ENCODE assay signal across 8 mouse cellular contexts in the genomic region with DNA sequence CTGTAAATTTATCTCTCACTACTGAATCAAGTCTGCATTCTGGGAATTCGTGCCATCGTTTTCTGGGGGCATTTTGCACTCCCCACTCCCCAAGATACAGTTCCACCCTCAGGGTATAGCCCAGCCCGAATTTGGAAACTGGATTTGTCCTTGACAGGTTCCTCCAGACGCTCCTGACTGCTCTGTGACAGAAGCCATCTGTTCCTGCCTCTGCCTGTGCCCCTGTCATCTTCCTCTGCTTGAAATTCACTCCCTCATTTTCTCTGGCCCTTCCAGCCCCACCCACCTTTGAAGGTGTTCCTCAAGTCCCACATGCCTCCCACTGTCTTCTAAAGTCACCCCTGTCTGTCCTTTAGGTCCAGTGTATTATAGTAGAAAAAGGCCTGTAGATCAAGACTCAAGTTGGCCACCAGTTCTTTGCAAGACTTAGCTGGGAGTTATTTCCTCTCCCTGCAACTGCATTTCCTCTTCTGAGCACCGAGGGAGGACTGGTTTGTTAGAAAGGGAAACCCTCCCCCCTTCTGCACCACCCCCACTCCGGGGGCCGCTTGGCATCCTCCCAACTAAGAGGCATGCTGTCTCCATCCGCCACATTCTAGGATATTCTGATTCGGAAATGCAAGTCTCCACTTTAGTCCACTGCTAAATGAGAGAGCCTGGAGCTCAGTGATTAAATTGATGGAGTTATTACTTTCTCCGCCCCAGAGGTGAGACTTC. TPM values are rescaled to one million over a fixed set of nuclear protein-coding genes. Genes with fewer than 3 reads are reported as not detected.
DNase-seq lines count a peak whose midpoint lies in the region; ATAC-seq and TF ChIP-seq lines count a peak whose summit lies in the region.

No protein-coding gene starts in this region.

- H3K9me3 ChIP-seq in lung, embryonic 14.5 days (ENCODE audit: low read depth, low read length) = no peaks in the 10 kb centered on the region
- no peaks in the 10 kb centered on the region for H3K9me3 ChIP-seq in heart, embryonic 11.5 days (replicated peaks; ENCODE audit: control insufficient read depth, low read length)
- H3K9me3 ChIP-seq in kidney, embryonic 16.5 days (ENCODE audit: low read length) = no peaks in the 10 kb centered on the region
- H3K9me3 ChIP-seq in hindbrain, embryonic 12.5 days (replicated peaks) = no peaks in the 10 kb centered on the region

- H3K27ac ChIP-seq in lung, embryonic 14.5 days (ENCODE audit: low read depth) = peak overlapping the region; percentile 81
- peak overlapping the region; percentile 78 for H3K27ac ChIP-seq in heart, embryonic 11.5 days (ENCODE audit: low read depth, low read length)
- peak overlapping the region; percentile 87 for H3K27ac ChIP-seq in kidney, embryonic 16.5 days (ENCODE audit: low read length)
- H3K27ac ChIP-seq in hindbrain, embryonic 12.5 days = no peak overlapping the region; the same call in 1 of the 2 replicates

- WGBS in lung, embryonic 14.5 days = 15% methylated on average over 10 of the region's 10 CpGs
- WGBS in heart, embryonic 11.5 days (ENCODE audit: insufficient replicate concordance) = 18% methylated on average over 10 of the region's 10 CpGs
- WGBS in kidney, embryonic 16.5 days = 36% methylated on average over 10 of the region's 10 CpGs
- 52% methylated on average over 10 of the region's 10 CpGs for WGBS in hindbrain, embryonic 12.5 days

- no peak overlapping the region for H3K4me3 ChIP-seq in lung, embryonic 14.5 days (ENCODE audit: low read depth, low read length)
- H3K4me3 ChIP-seq in heart, embryonic 11.5 days (ENCODE audit: low read depth, low read length) = no peak overlapping the region
- no peak overlapping the region for H3K4me3 ChIP-seq in kidney, embryonic 16.5 days (ENCODE audit: low read length)
- no peak overlapping the region for H3K4me3 ChIP-seq in hindbrain, embryonic 12.5 days

- H3K27me3 ChIP-seq in lung, embryonic 14.5 days (ENCODE audit: insufficient read depth, low read length) = no peaks in the 10 kb centered on the region
- H3K27me3 ChIP-seq in heart, embryonic 11.5 days (ENCODE audit: control insufficient read depth, insufficient read depth, low read length) = no peaks in the 10 kb centered on the region
- H3K27me3 ChIP-seq in kidney, embryonic 16.5 days (ENCODE audit: insufficient read depth, low read length) = no peaks in the 10 kb centered on the region
- H3K27me3 ChIP-seq in hindbrain, embryonic 12.5 days = no peaks in the 10 kb centered on the region

- no peak for TF ChIP-seq CTCF in lung, embryonic 14.5 days (IDR thresholded peaks at IDR 0.05; ENCODE audit: low read depth)

- H3K4me2 ChIP-seq in lung, embryonic 14.5 days = peak overlapping the region; percentile 21
- no peak overlapping the region for H3K4me2 ChIP-seq in heart, embryonic 11.5 days
- no peak overlapping the region for H3K4me2 ChIP-seq in kidney, embryonic 16.5 days (replicated peaks; ENCODE audit: low read depth, low read length)
- H3K4me2 ChIP-seq in hindbrain, embryonic 12.5 days (replicated peaks) = no peak overlapping the region

- H3K36me3 ChIP-seq in lung, embryonic 14.5 days (ENCODE audit: insufficient read depth) = no peaks in the 10 kb centered on the region
- no peaks in the 10 kb centered on the region for H3K36me3 ChIP-seq in heart, embryonic 11.5 days (ENCODE audit: control insufficient read depth, insufficient read depth, low read length)
- H3K36me3 ChIP-seq in kidney, embryonic 16.5 days (ENCODE audit: insufficient read depth, low read length) = no peaks in the 10 kb centered on the region
- no peaks in the 10 kb centered on the region for H3K36me3 ChIP-seq in hindbrain, embryonic 12.5 days

- ATAC-seq in lung, embryonic 14.5 days (ENCODE audit: insufficient read depth) = peak; percentile 76
- ATAC-seq in heart, embryonic 11.5 days (replicated peaks; ENCODE audit: insufficient number of reproducible peaks, low FRiP score, low TSS enrichment) = no peak
- ATAC-seq in kidney, embryonic 16.5 days (ENCODE audit: low FRiP score, low TSS enrichment) = peak; percentile 66
- no peak for ATAC-seq in hindbrain, embryonic 12.5 days (ENCODE audit: low FRiP score)

- H3K9ac ChIP-seq in lung, embryonic 14.5 days = no peak overlapping the region
- no peak overlapping the region for H3K9ac ChIP-seq in heart, embryonic 11.5 days (ENCODE audit: low read depth, low read length)
- H3K9ac ChIP-seq in kidney, embryonic 16.5 days (replicated peaks; ENCODE audit: low read length) = no peak overlapping the region
- no peak overlapping the region for H3K9ac ChIP-seq in hindbrain, embryonic 12.5 days

- peak; percentile 82 for DNase-seq in lung, embryonic 14.5 days
- DNase-seq in lung, adult 18-20 months = no peak
- peak; percentile 18 for DNase-seq in naive thymus-derived CD4-positive, alpha-beta T cell, adult 2 months (ENCODE audit: low read depth)
- DNase-seq in urinary bladder, adult 18-20 months (ENCODE audit: low spot score in 2 of 2) = no peak
- no peak for DNase-seq in cerebellum, postnatal 25 days

- 0 out of 2 replicates have a peak, but pooled peaks cover 3% of the 10 kb centered on the region for H3K4me1 ChIP-seq in lung, embryonic 14.5 days (ENCODE audit: insufficient read depth)
- H3K4me1 ChIP-seq in heart, embryonic 11.5 days (ENCODE audit: control insufficient read depth, insufficient read depth, low read length) = peaks cover 18% of the 10 kb centered on the region
- peaks cover 21% of the 10 kb centered on the region for H3K4me1 ChIP-seq in kidney, embryonic 16.5 days (ENCODE audit: insufficient read depth, low read length)
- peaks cover 2% of the 10 kb centered on the region; the same call in 1 of the 2 replicates for H3K4me1 ChIP-seq in hindbrain, embryonic 12.5 days

RNA-seq across cellular contexts. Expression of gene Hprt, which starts 57.4 kb away (rescaled TPM):
- 157 and 176 TPM in 2 replicates for polyA plus RNA-seq in lung, embryonic 14.5 days (2014; fragmentation: Nextera tagmentation; extraction: Ambion mirVana)
- 172 and 183 TPM in 2 replicates for polyA plus RNA-seq in heart, embryonic 11.5 days (2014; fragmentation: Nextera tagmentation; extraction: Ambion mirVana)
- 151 and 155 TPM in 2 replicates for polyA plus RNA-seq in kidney, embryonic 16.5 days (2015; fragmentation: Nextera tagmentation; extraction: Ambion mirVana)
- polyA plus RNA-seq in hindbrain, embryonic 12.5 days (2016; fragmentation: Nextera tagmentation; extraction: Ambion mirVana) = 54.8 and 57.3 TPM in 2 replicates

Comparison
In these comparisons a context has a peak if more than half of its experiments do, and no peak if none do; other contexts are left out.
1. DNase-seq: peak in lung, embryonic 14.5 days (single experiment) and naive thymus-derived CD4-positive, alpha-beta T cell, adult 2 months (single experiment); none in lung, adult 18-20 months (0 of 2), urinary bladder, adult 18-20 months (0 of 2) and cerebellum, postnatal 25 days (0 of 2).
2. ATAC-seq: peak in lung, embryonic 14.5 days (single experiment) and kidney, embryonic 16.5 days (single experiment); none in heart, embryonic 11.5 days (single experiment) and hindbrain, embryonic 12.5 days (single experiment).